8 mouse cellular contexts compared by ENCODE assay signal in genomic region chr9:111056519-111056797, GRCm38 (mm10). TPM values are rescaled to one million over a fixed set of nuclear protein-coding genes. Genes with fewer than 3 reads are reported as not detected.
DNase-seq lines count a peak whose midpoint lies in the region; ATAC-seq and TF ChIP-seq lines count a peak whose summit lies in the region.

No protein-coding gene starts in this region.

- H3K36me3 ChIP-seq in heart, embryonic 11.5 days (ENCODE audit: control insufficient read depth, insufficient read depth, low read length) = no peaks in the 10 kb centered on the region
- no peaks in the 10 kb centered on the region for H3K36me3 ChIP-seq in C2C12 (ENCODE audit: control insufficient read depth, insufficient read depth)
- H3K36me3 ChIP-seq in forebrain, embryonic 15.5 days = no peaks in the 10 kb centered on the region
- H3K36me3 ChIP-seq in liver, embryonic 15.5 days (replicated peaks) = peaks cover 40% of the 10 kb centered on the region

- intact Hi-C loops in heart, postnatal 25 days (cut with DNase I) = loop anchor here (5.0 kb wide), 2 partner anchors 59 to 174 kb away; partner anchors contain the start of gene Tmie

- H3K4me3 ChIP-seq in heart, embryonic 11.5 days (ENCODE audit: low read depth, low read length) = peak overlapping the region; percentile 54
- H3K4me3 ChIP-seq in C2C12 (ENCODE audit: insufficient read depth, poor library complexity, severe bottlenecking) = peak overlapping the region; percentile 27
- 0 out of 2 replicates have a peak overlapping the region, but pooled peaks have one; percentile 3 for H3K4me3 ChIP-seq in forebrain, embryonic 15.5 days
- H3K4me3 ChIP-seq in liver, embryonic 15.5 days (replicated peaks) = peak overlapping the region; percentile 79

- peak overlapping the region; percentile 63 for H3K4me2 ChIP-seq in heart, embryonic 11.5 days
- no peak overlapping the region for H3K4me2 ChIP-seq in forebrain, embryonic 15.5 days (replicated peaks)
- peak overlapping the region; percentile 81 for H3K4me2 ChIP-seq in liver, embryonic 15.5 days

- peak overlapping the region; percentile 69 for H3K9ac ChIP-seq in heart, embryonic 11.5 days (ENCODE audit: low read depth, low read length)
- no peak overlapping the region for H3K9ac ChIP-seq in forebrain, embryonic 15.5 days (replicated peaks)
- peak overlapping the region; percentile 80 for H3K9ac ChIP-seq in liver, embryonic 15.5 days

- 4% methylated on average over 11 of the region's 11 CpGs for WGBS in heart, embryonic 11.5 days (ENCODE audit: insufficient replicate concordance)
- 24% methylated on average over 11 of the region's 11 CpGs for WGBS in forebrain, embryonic 15.5 days
- 1% methylated on average over 11 of the region's 11 CpGs for WGBS in liver, embryonic 15.5 days (ENCODE audit: insufficient replicate concordance)

- TF ChIP-seq CTCF in C2C12 (IDR thresholded peaks at IDR 0.05; ENCODE audit: control insufficient read depth, insufficient read depth, insufficient read length) = no peak

- DNase-seq in heart, postnatal 25 days (ENCODE audit: low spot score) = no peak
- no peak for DNase-seq in urinary bladder, adult 18-20 months (ENCODE audit: low spot score in 2 of 2)
- no peak for DNase-seq in natural killer cell, adult 2 months (ENCODE audit: low spot score in 2 of 2)
- no peak for DNase-seq in gastrocnemius, adult 8-10 months (ENCODE audit: low spot score in 2 of 2)

- no peak for ATAC-seq in heart, embryonic 11.5 days (replicated peaks; ENCODE audit: insufficient number of reproducible peaks, low FRiP score, low TSS enrichment)
- ATAC-seq in forebrain, embryonic 15.5 days (replicated peaks) = no peak
- no peak for ATAC-seq in liver, embryonic 15.5 days (ENCODE audit: insufficient read depth)

- H3K9me3 ChIP-seq in heart, embryonic 11.5 days (replicated peaks; ENCODE audit: control insufficient read depth, low read length) = no peaks in the 10 kb centered on the region
- H3K9me3 ChIP-seq in forebrain, embryonic 15.5 days = no peaks in the 10 kb centered on the region
- H3K9me3 ChIP-seq in liver, embryonic 15.5 days (replicated peaks) = no peaks in the 10 kb centered on the region

- peaks cover 18% of the 10 kb centered on the region for H3K4me1 ChIP-seq in heart, embryonic 11.5 days (ENCODE audit: control insufficient read depth, insufficient read depth, low read length)
- H3K4me1 ChIP-seq in forebrain, embryonic 15.5 days = no peaks in the 10 kb centered on the region
- peaks cover 56% of the 10 kb centered on the region for H3K4me1 ChIP-seq in liver, embryonic 15.5 days (replicated peaks)

- no peaks in the 10 kb centered on the region for H3K79me3 ChIP-seq in C2C12 (ENCODE audit: low read depth)

- H3K27ac ChIP-seq in heart, embryonic 11.5 days (ENCODE audit: low read depth, low read length) = peak overlapping the region; percentile 79
- H3K27ac ChIP-seq in forebrain, embryonic 15.5 days (replicated peaks) = no peak overlapping the region
- peak overlapping the region; percentile 100 for H3K27ac ChIP-seq in liver, embryonic 15.5 days (replicated peaks)

- H3K79me2 ChIP-seq in C2C12 (ENCODE audit: control insufficient read depth, insufficient read depth) = no peaks in the 10 kb centered on the region

- H3ac ChIP-seq in C2C12 (ENCODE audit: control insufficient read depth, insufficient read length, low read depth) = peak overlapping the region; percentile 62

- no peaks in the 10 kb centered on the region for H3K27me3 ChIP-seq in heart, embryonic 11.5 days (ENCODE audit: control insufficient read depth, insufficient read depth, low read length)
- peaks cover 15% of the 10 kb centered on the region for H3K27me3 ChIP-seq in C2C12 (ENCODE audit: control insufficient read depth, insufficient read depth, insufficient read length)
- no peaks in the 10 kb centered on the region for H3K27me3 ChIP-seq in forebrain, embryonic 15.5 days
- 0 out of 2 replicates have a peak, but pooled peaks cover 6% of the 10 kb centered on the region for H3K27me3 ChIP-seq in liver, embryonic 15.5 days

TF ChIP-seq in C2C12, 6 proteins besides CTCF, POLR2A, EP300 and RAD21:
- TF ChIP-seq MYOD1 (IDR thresholded peaks at IDR 0.05; ENCODE audit: control insufficient read depth, insufficient read length, low read depth) = no peak
- TF ChIP-seq MYOG (IDR thresholded peaks at IDR 0.05; ENCODE audit: control insufficient read depth, extremely low read depth, insufficient read length) = no peak
- no peak for TF ChIP-seq MAX (IDR thresholded peaks at IDR 0.05)
- TF ChIP-seq CEBPB (IDR thresholded peaks at IDR 0.05; ENCODE audit: low read depth) = no peak
- no peak for TF ChIP-seq USF1 (IDR thresholded peaks at IDR 0.05; ENCODE audit: low read depth)
- no peak for TF ChIP-seq FOSL1 (IDR thresholded peaks at IDR 0.05; ENCODE audit: insufficient read depth, low read length, poor library complexity, severe bottlenecking)

RNA-seq across cellular contexts. Expression of gene Ccrl2, which starts 0.9 kb away (rescaled TPM):
- 5.6 and 5.7 TPM in 2 replicates for polyA plus RNA-seq in heart, embryonic 11.5 days (2014; fragmentation: Nextera tagmentation; extraction: Ambion mirVana)
- total RNA-seq in heart, postnatal 25 days (2021) = 10 to 100 TPM in 1 of 2 experiments, 1 to 10 TPM in 1; 8.2 to 10.4 TPM
- polyA plus RNA-seq in C2C12 (2012; fragmentation: generic; extraction: Trizol) = not detected
- polyA plus RNA-seq in forebrain, embryonic 15.5 days (2015; fragmentation: Nextera tagmentation; extraction: Ambion mirVana) = 1.0 and 1.1 TPM in 2 replicates
- 15.1 and 15.7 TPM in 2 replicates for polyA plus RNA-seq in liver, embryonic 15.5 days (2015; fragmentation: Nextera tagmentation; extraction: Ambion mirVana)
- total RNA-seq in gastrocnemius, adult 8-10 months (2022) = 10 to 100 TPM in 1 of 4 experiments, 1 to 10 TPM in 3; 4.4 to 10.9 (median 5.2) TPM

RNA-seq across cellular contexts. Expression of gene Ltf, which starts 37.4 kb away (rescaled TPM):
- 0.68 and 0.72 TPM in 2 replicates for polyA plus RNA-seq in heart, embryonic 11.5 days (2014; fragmentation: Nextera tagmentation; extraction: Ambion mirVana)
- under 1 TPM in 1 of 2 experiments, not detected in 1; 0.78 TPM for total RNA-seq in heart, postnatal 25 days (2021)
- polyA plus RNA-seq in C2C12 (2012; fragmentation: generic; extraction: Trizol) = not detected
- 0.64 and 0.70 TPM in 2 replicates for polyA plus RNA-seq in forebrain, embryonic 15.5 days (2015; fragmentation: Nextera tagmentation; extraction: Ambion mirVana)
- polyA plus RNA-seq in liver, embryonic 15.5 days (2015; fragmentation: Nextera tagmentation; extraction: Ambion mirVana) = 139 and 168 TPM in 2 replicates
- not detected for total RNA-seq in gastrocnemius, adult 8-10 months (2022)

Comparison
In these comparisons a context has a peak if more than half of its experiments do, and no peak if none do; other contexts are left out.
1. H3K4me3 ChIP-seq: peak in every context shown above with its lines; median percentile 79 in liver, embryonic 15.5 days; 54 in heart, embryonic 11.5 days; 27 in C2C12; 3 in forebrain, embryonic 15.5 days.
2. RNA of gene Ltf, which starts 37.4 kb away (polyA plus RNA-seq): 139 to 168 TPM in liver, embryonic 15.5 days; 0.68 to 0.72 TPM in heart, embryonic 11.5 days, 0.64 to 0.70 TPM in forebrain, embryonic 15.5 days and not detected in C2C12 (single experiment); every median in the first group is over 10 times any median in the second.